ENCODE assay signal across 8 mouse cellular contexts in genomic region chr12:116772081-116772566, GRCm38 (mm10).
A peak's percentile ranks its signal among the peaks of the same experiment; 100 is the strongest.
DNase-seq lines count a peak whose midpoint lies in the region; ATAC-seq lines count a peak whose summit lies in the region.

No protein-coding gene starts in this region.

- H3K27ac ChIP-seq in midbrain, embryonic 12.5 days (replicated peaks) = peak overlapping the region; percentile 11; the same call in 1 of the 2 replicates
- H3K27ac ChIP-seq in midbrain, embryonic 14.5 days (replicated peaks; ENCODE audit: low read depth, low read length) = no peak overlapping the region
- H3K27ac ChIP-seq in liver, embryonic 12.5 days = no peak overlapping the region

- H3K9ac ChIP-seq in midbrain, embryonic 12.5 days (replicated peaks) = no peak overlapping the region
- no peak overlapping the region for H3K9ac ChIP-seq in midbrain, embryonic 14.5 days (replicated peaks; ENCODE audit: low read length)
- H3K9ac ChIP-seq in liver, embryonic 12.5 days = no peak overlapping the region

- no peak overlapping the region for H3K4me3 ChIP-seq in midbrain, embryonic 12.5 days
- no peak overlapping the region for H3K4me3 ChIP-seq in midbrain, embryonic 14.5 days (replicated peaks; ENCODE audit: low read depth, low read length)
- no peak overlapping the region for H3K4me3 ChIP-seq in liver, embryonic 12.5 days

- H3K27me3 ChIP-seq in midbrain, embryonic 12.5 days = no peaks in the 10 kb centered on the region
- no peaks in the 10 kb centered on the region for H3K27me3 ChIP-seq in midbrain, embryonic 14.5 days (ENCODE audit: control insufficient read depth, insufficient read depth, low read length)
- no peaks in the 10 kb centered on the region for H3K27me3 ChIP-seq in liver, embryonic 12.5 days (replicated peaks)

- WGBS in midbrain, embryonic 12.5 days = 42% methylated on average over 7 of the region's 7 CpGs
- 38% methylated on average over 7 of the region's 7 CpGs for WGBS in midbrain, embryonic 14.5 days
- 49% methylated on average over 7 of the region's 7 CpGs for WGBS in liver, embryonic 12.5 days (ENCODE audit: insufficient replicate concordance)

- H3K36me3 ChIP-seq in midbrain, embryonic 12.5 days = no peaks in the 10 kb centered on the region
- no peaks in the 10 kb centered on the region for H3K36me3 ChIP-seq in midbrain, embryonic 14.5 days (ENCODE audit: control insufficient read depth, insufficient read depth, low read length)
- H3K36me3 ChIP-seq in liver, embryonic 12.5 days = no peaks in the 10 kb centered on the region

- peak; percentile 78 to 86 for DNase-seq in adrenal gland, adult (ENCODE audit: inconsistent age in 2 of 2, low spot score in 1 of 2)
- DNase-seq in adrenal gland, adult 18-20 months (ENCODE audit: low spot score in 2 of 2) = no peak
- no peak for DNase-seq in midbrain, embryonic 14.5 days
- peak; percentile 30 for DNase-seq in yolk sac, embryonic 10.5 days (ENCODE audit: low spot score)
- no peak for DNase-seq in layer of hippocampus, adult 8-10 months (ENCODE audit: low spot score in 2 of 2)
- DNase-seq in left cerebral cortex, postnatal 10 days (ENCODE audit: extremely low spot score in 1 of 2, low spot score in 2 of 2) = no peak

- intact Hi-C loops in left cerebral cortex, postnatal 10 days (cut with DNase I) = no loop called here

- H3K4me1 ChIP-seq in midbrain, embryonic 12.5 days = peaks cover 15% of the 10 kb centered on the region; the same call in 1 of the 2 replicates
- H3K4me1 ChIP-seq in midbrain, embryonic 14.5 days (ENCODE audit: control insufficient read depth, insufficient read depth, low read length) = no peaks in the 10 kb centered on the region
- H3K4me1 ChIP-seq in liver, embryonic 12.5 days = no peaks in the 10 kb centered on the region

- H3K9me3 ChIP-seq in midbrain, embryonic 12.5 days = no peaks in the 10 kb centered on the region
- no peaks in the 10 kb centered on the region for H3K9me3 ChIP-seq in midbrain, embryonic 14.5 days (ENCODE audit: control insufficient read depth, low read length)
- no peaks in the 10 kb centered on the region for H3K9me3 ChIP-seq in liver, embryonic 12.5 days (replicated peaks)

- peak; percentile 41; the same call in 1 of the 2 replicates for ATAC-seq in midbrain, embryonic 12.5 days (ENCODE audit: low FRiP score, low read depth)
- ATAC-seq in midbrain, embryonic 14.5 days (ENCODE audit: low FRiP score, low TSS enrichment) = no peak
- ATAC-seq in liver, embryonic 12.5 days = peak; percentile 74

- no peak overlapping the region for H3K4me2 ChIP-seq in midbrain, embryonic 12.5 days (replicated peaks)
- H3K4me2 ChIP-seq in midbrain, embryonic 14.5 days (ENCODE audit: low read length) = no peak overlapping the region
- no peak overlapping the region for H3K4me2 ChIP-seq in liver, embryonic 12.5 days

Comparison
In these comparisons a context has a peak if more than half of its experiments do, and no peak if none do; other contexts are left out.
1. DNase-seq: peak in adrenal gland, adult (2 of 2) and yolk sac, embryonic 10.5 days (single experiment); none in adrenal gland, adult 18-20 months (0 of 2), midbrain, embryonic 14.5 days (single experiment), layer of hippocampus, adult 8-10 months (0 of 2) and left cerebral cortex, postnatal 10 days (0 of 2).